Mouse (Mus musculus) testis, adult 2 months (tissue): Measurements from ENCODE around the gene Ctdnep1.

Source experiments
- CTCF ChIP-seq: fragments of 200-500 bp; IDR thresholded peaks from 2 replicates; pipeline ENCODE4 v1.5.1; 2012; ENCODE audit warnings: low read depth, mild to moderate bottlenecking, inconsistent platforms, low read length, moderate library complexity; ENCODE audit not compliant: control insufficient read depth, insufficient read depth, insufficient replicate concordance
- POLR2A ChIP-seq: fragments of 200-500 bp; IDR thresholded peaks from 2 replicates; pipeline ENCODE4 v1.6.1; 2012; ENCODE audit warnings: low read depth, mild to moderate bottlenecking, inconsistent platforms, low read length, moderate library complexity; ENCODE audit not compliant: control insufficient read depth

GRCm38 (mm10) chr11:70005521-70005920 is 24.6 kb downstream of the Ctdnep1 start:
- no peak for TF ChIP-seq POLR2A
- no peak; the same call in 1 of the 2 replicates for TF ChIP-seq CTCF
